18 mouse cellular contexts compared by ENCODE assay signal in the genomic region with DNA sequence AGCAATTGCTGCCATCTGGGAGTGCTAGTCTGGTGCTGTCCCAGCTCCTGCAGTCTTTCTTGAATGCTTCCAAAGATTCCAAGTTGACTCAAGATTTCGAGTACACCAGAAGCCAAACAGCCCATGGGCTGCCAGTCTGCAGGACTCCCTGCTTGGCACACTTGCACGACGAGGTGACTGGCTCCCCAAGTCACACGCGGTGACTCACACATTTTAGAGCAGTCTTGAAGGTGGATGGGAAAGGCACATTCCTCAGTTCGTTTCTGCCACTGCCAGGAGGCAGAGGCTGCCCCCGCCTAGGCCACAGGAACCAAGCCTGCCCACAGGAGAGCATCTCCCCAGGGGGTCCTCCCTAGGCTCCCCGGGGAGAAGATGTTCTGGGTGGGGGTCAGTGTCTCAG. TPM values are rescaled to one million over a fixed set of nuclear protein-coding genes. Genes with fewer than 3 reads are reported as not detected.
DNase-seq lines count a peak whose midpoint lies in the region; ATAC-seq lines count a peak whose summit lies in the region.
"Had no signal": no experiment of that assay in that cellular context is flagged by ENCODE, and none has a peak within 500 bp of the region (broad histone marks: within the 10 kb centered on the region; RNA-seq: fewer than 3 reads in every experiment).

No protein-coding gene starts in this region.

- H3K36me3 ChIP-seq in forebrain, embryonic 10.5 days (replicated peaks), result peaks cover 53% of the 10 kb centered on the region
- peaks cover 66% of the 10 kb centered on the region for H3K36me3 ChIP-seq in forebrain, embryonic 12.5 days (replicated peaks)
- H3K36me3 ChIP-seq in lung, embryonic 16.5 days (ENCODE audit: control insufficient read depth, insufficient read depth, low read length), result no peaks in the 10 kb centered on the region
- H3K36me3 ChIP-seq: G1E had no signal

- peak overlapping the region; percentile 40; the same call in 1 of the 2 replicates for H3K27ac ChIP-seq in forebrain, embryonic 10.5 days
- H3K27ac ChIP-seq in forebrain, embryonic 12.5 days, result no peak overlapping the region
- H3K27ac ChIP-seq in lung, embryonic 16.5 days (ENCODE audit: low read length), result no peak overlapping the region
- H3K27ac ChIP-seq: heart, embryonic 13.5 days; left cerebral cortex, adult 2 months; neural tube, embryonic 13.5 days had no signal

- H3K4me3 ChIP-seq in forebrain, embryonic 10.5 days, result no peak overlapping the region
- H3K4me3 ChIP-seq in forebrain, embryonic 12.5 days (replicated peaks), result no peak overlapping the region
- no peak overlapping the region for H3K4me3 ChIP-seq in lung, embryonic 16.5 days (ENCODE audit: low read length)
- H3K4me3 ChIP-seq: heart, embryonic 13.5 days; left cerebral cortex, adult 2 months; megakaryocyte, embryonic 14.5 days; neural tube, embryonic 13.5 days had no signal

- H3K4me2 ChIP-seq in forebrain, embryonic 12.5 days, result no peak overlapping the region
- H3K4me2 ChIP-seq in lung, embryonic 16.5 days (ENCODE audit: low read depth, low read length), result no peak overlapping the region
- H3K4me2 ChIP-seq: heart, embryonic 13.5 days; neural tube, embryonic 13.5 days had no signal

- peaks cover 11% of the 10 kb centered on the region for H3K4me1 ChIP-seq in forebrain, embryonic 10.5 days
- H3K4me1 ChIP-seq in forebrain, embryonic 12.5 days, result no peaks in the 10 kb centered on the region
- H3K4me1 ChIP-seq in lung, embryonic 16.5 days (replicated peaks; ENCODE audit: control insufficient read depth, insufficient read depth, low read length), result no peaks in the 10 kb centered on the region
- H3K4me1 ChIP-seq: heart, embryonic 13.5 days had no signal

- DNase-seq in forebrain, embryonic 10.5 days (ENCODE audit: extremely low spot score, low spot score), result no peak
- no peak for DNase-seq in lung, postnatal 25 days (ENCODE audit: low spot score)
- peak; percentile 68 for DNase-seq in 3T3-L1 (ENCODE audit: low read depth, low spot score)
- peak; percentile 55 for DNase-seq in ZHBTc4 (ENCODE audit: low read depth, low spot score)
- no peak for DNase-seq in thymus, adult 18-20 months
- no peak for DNase-seq in ovary, postnatal 10 days (ENCODE audit: low spot score)
- DNase-seq: cerebellum, adult 9-10 months; heart, postnatal 4 days; kidney, adult 2 months; kidney, postnatal 36 days had no signal

- H3K9me3 ChIP-seq in forebrain, embryonic 10.5 days, result no peaks in the 10 kb centered on the region
- no peaks in the 10 kb centered on the region for H3K9me3 ChIP-seq in forebrain, embryonic 12.5 days
- H3K9me3 ChIP-seq in lung, embryonic 16.5 days (ENCODE audit: control insufficient read depth, low read length), result no peaks in the 10 kb centered on the region
- H3K9me3 ChIP-seq: G1E; heart, embryonic 13.5 days; megakaryocyte, embryonic 14.5 days; neural tube, embryonic 13.5 days had no signal

- no peaks in the 10 kb centered on the region for H3K27me3 ChIP-seq in forebrain, embryonic 10.5 days (ENCODE audit: poor library complexity, severe bottlenecking)
- H3K27me3 ChIP-seq in forebrain, embryonic 12.5 days, result no peaks in the 10 kb centered on the region
- no peaks in the 10 kb centered on the region for H3K27me3 ChIP-seq in lung, embryonic 16.5 days (ENCODE audit: control insufficient read depth, insufficient read depth, low read depth, low read length)
- H3K27me3 ChIP-seq: heart, embryonic 13.5 days; megakaryocyte, embryonic 14.5 days; neural tube, embryonic 13.5 days had no signal

- no peak for ATAC-seq in forebrain, embryonic 12.5 days (ENCODE audit: low FRiP score)
- peak; percentile 79 for ATAC-seq in lung, embryonic 16.5 days (ENCODE audit: low read depth)

- 86% methylated on average over 8 of the region's 8 CpGs for WGBS in forebrain, embryonic 10.5 days
- WGBS in forebrain, embryonic 12.5 days, result 82% methylated on average over 8 of the region's 8 CpGs
- 31% methylated on average over 8 of the region's 8 CpGs for WGBS in lung, embryonic 16.5 days

- no peak overlapping the region for H3K9ac ChIP-seq in forebrain, embryonic 12.5 days
- H3K9ac ChIP-seq in lung, embryonic 16.5 days (ENCODE audit: low read length), result no peak overlapping the region
- H3K9ac ChIP-seq: heart, embryonic 13.5 days; neural tube, embryonic 13.5 days had no signal

RNA-seq across cellular contexts. Expression of gene Fndc9, which starts 10.6 kb away (rescaled TPM):
- 0.43 and 0.66 TPM in 2 replicates for polyA plus RNA-seq in forebrain, embryonic 10.5 days (2016; fragmentation: Nextera tagmentation; extraction: Ambion mirVana)
- 1.1 and 1.7 TPM in 2 replicates for polyA plus RNA-seq in forebrain, embryonic 12.5 days (2016; fragmentation: Nextera tagmentation; extraction: Ambion mirVana)
- polyA plus RNA-seq in lung, embryonic 16.5 days (2015; fragmentation: Nextera tagmentation; extraction: Ambion mirVana), result 0.06 and 0.33 TPM in 2 replicates
- polyA plus RNA-seq: G1E; kidney, adult 2 months; liver, embryonic 16.5 days had no signal

Comparison
In these comparisons a context has a peak if more than half of its experiments do, and no peak if none do; other contexts are left out.
1. DNase-seq: peak in 3T3-L1 (single experiment) and ZHBTc4 (single experiment); none in forebrain, embryonic 10.5 days (single experiment), lung, postnatal 25 days (single experiment), thymus, adult 18-20 months (0 of 2) and ovary, postnatal 10 days (single experiment).